ENCODE assay signal across 8 mouse cellular contexts in the genomic region with DNA sequence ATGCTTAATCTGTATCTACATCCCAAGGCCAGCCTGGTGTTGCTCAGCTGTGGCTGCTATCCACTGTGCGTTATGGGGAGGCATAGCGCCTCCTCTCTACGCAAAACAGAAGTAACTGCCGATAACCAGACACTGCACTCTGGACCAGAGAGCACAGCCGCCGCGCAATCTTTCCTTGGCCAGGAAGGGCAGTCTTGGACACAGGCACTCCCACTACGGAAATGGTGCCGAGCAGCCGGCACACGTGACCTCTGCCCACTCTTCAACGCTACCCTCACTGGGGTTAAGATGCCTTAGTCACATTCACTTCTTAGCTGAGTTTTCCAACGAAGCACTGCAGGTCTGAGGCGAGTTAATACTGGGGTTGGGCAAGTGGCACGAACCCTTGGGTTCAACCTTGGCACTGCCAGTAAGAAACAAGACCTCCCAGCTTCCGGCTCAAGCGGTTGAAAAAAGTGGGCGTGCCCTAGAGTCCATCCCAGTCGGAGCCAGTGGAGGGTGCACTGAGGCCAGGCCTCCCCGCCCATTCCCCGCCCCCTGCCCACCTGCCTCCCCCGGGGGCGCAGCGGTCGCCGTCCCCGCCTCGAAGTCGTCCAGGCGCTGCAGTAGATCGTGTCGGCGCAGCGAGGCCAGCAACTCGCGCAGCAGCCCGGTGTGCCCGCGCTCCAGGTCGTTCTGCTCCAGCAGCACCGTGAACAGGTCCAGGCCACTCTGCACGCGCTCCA. TPM values are rescaled to one million over a fixed set of nuclear protein-coding genes. Genes with fewer than 3 reads are reported as not detected.
DNase-seq lines count a peak whose midpoint lies in the region; ATAC-seq lines count a peak whose summit lies in the region.

No protein-coding gene starts in this region.

- peak; percentile 93 for DNase-seq in Muller cell, postnatal 12 days (ENCODE audit: inconsistent ontology term)
- DNase-seq in cerebellum, adult 9-11 months, result peak; percentile 73
- peak; percentile 43 to 53 for DNase-seq in frontal cortex, adult 2 months (ENCODE audit: extremely low spot score in 1 of 2, low spot score in 1 of 2)
- DNase-seq in layer of hippocampus, postnatal 10 days (ENCODE audit: low spot score in 2 of 2), result peak; percentile 65 to 71
- DNase-seq in lung, postnatal 10 days, result peak; percentile 92
- DNase-seq in ovary, postnatal 14 days (ENCODE audit: low spot score), result peak; percentile 71
- DNase-seq in thymus, postnatal 25 days, result peak; percentile 83

- no peaks in the 10 kb centered on the region for H3K9me3 ChIP-seq in hindbrain, embryonic 12.5 days (replicated peaks)

- H3K27ac ChIP-seq in hindbrain, embryonic 12.5 days, result peak overlapping the region; percentile 87

- peak overlapping the region; percentile 76 for H3K4me2 ChIP-seq in hindbrain, embryonic 12.5 days (replicated peaks)

- peaks cover 18% of the 10 kb centered on the region for H3K4me1 ChIP-seq in hindbrain, embryonic 12.5 days

- peak overlapping the region; percentile 86 for H3K9ac ChIP-seq in hindbrain, embryonic 12.5 days

- ATAC-seq in hindbrain, embryonic 12.5 days (ENCODE audit: low FRiP score), result peak; percentile 90

- peak overlapping the region; percentile 78 for H3K4me3 ChIP-seq in hindbrain, embryonic 12.5 days

- H3K27me3 ChIP-seq in hindbrain, embryonic 12.5 days, result peaks cover 7% of the 10 kb centered on the region

- peaks cover 19% of the 10 kb centered on the region for H3K36me3 ChIP-seq in hindbrain, embryonic 12.5 days

- WGBS in hindbrain, embryonic 12.5 days, result 2% methylated on average over 43 of the region's 43 CpGs

RNA-seq across cellular contexts. Expression of a gene that starts 0.5 kb away (rescaled TPM):
- 2.5 and 2.6 TPM in 2 replicates for polyA plus RNA-seq in frontal cortex, adult 2 months (2012; rRNA removed)
- polyA plus RNA-seq in hindbrain, embryonic 12.5 days (2016; fragmentation: Nextera tagmentation; extraction: Ambion mirVana), result 7.4 and 7.7 TPM in 2 replicates
- total RNA-seq in layer of hippocampus, postnatal 10 days (2021), result 1 to 10 TPM; 2.9 to 3.1 TPM

RNA-seq across cellular contexts. Expression of a gene that starts 28.2 kb away (rescaled TPM):
- polyA plus RNA-seq in frontal cortex, adult 2 months (2012; rRNA removed), result 44.0 and 49.3 TPM in 2 replicates
- 48.9 and 49.0 TPM in 2 replicates for polyA plus RNA-seq in hindbrain, embryonic 12.5 days (2016; fragmentation: Nextera tagmentation; extraction: Ambion mirVana)
- total RNA-seq in layer of hippocampus, postnatal 10 days (2021), result 10 to 100 TPM; 35.8 to 41.2 TPM

Comparison
In these comparisons a context has a peak if more than half of its experiments do, and no peak if none do; other contexts are left out.
1. Peak in every context shown above with its lines: DNase-seq, ATAC-seq, H3K4me3 ChIP-seq and H3K27ac ChIP-seq.